Mouse (Mus musculus) liver, embryonic 16.5 days (tissue): Measurements from ENCODE around the gene Adam15. TPM values are rescaled to one million over a fixed set of nuclear protein-coding genes. Genes with fewer than 3 reads are reported as not detected.

Source experiments
- ATAC-seq: fragments of 200-750 bp; cut with Nextera tagmentation; 2 replicates; pipeline ENCODE4 v1.8.0; 2017; ENCODE audit warnings: low read depth, mild to moderate bottlenecking, moderate number of reproducible peaks, moderate library complexity
- H3K27ac ChIP-seq: fragments of 300-500 bp; sonication (generic); 2 replicates; pipeline ENCODE4 v1.5.1; 2014; ENCODE audit warnings: mild to moderate bottlenecking, low read length
- H3K27me3 ChIP-seq: fragments of 300-500 bp; sonication (generic); 2 replicates; pipeline ENCODE4 v1.6.1; 2014; ENCODE audit warnings: low read depth, low read length, mixed read lengths; ENCODE audit not compliant: control insufficient read depth, insufficient read depth
- H3K36me3 ChIP-seq: fragments of 300-500 bp; sonication (generic); 2 replicates; pipeline ENCODE4 v1.6.1; 2014; ENCODE audit warnings: mild to moderate bottlenecking; ENCODE audit not compliant: control insufficient read depth, insufficient read depth
- H3K4me1 ChIP-seq: fragments of 300-500 bp; sonication (generic); 2 replicates; pipeline ENCODE4 v1.6.1; 2014; ENCODE audit warnings: low read depth, low read length, mixed read lengths; ENCODE audit not compliant: control insufficient read depth
- H3K4me2 ChIP-seq: fragments of 300-500 bp; sonication (generic); 2 replicates; pipeline ENCODE4 v1.6.1; 2014; ENCODE audit warnings: low read depth, low read length, mixed read lengths
- H3K4me3 ChIP-seq: fragments of 300-500 bp; sonication (generic); 2 replicates; pipeline ENCODE4 v1.5.1; 2014; ENCODE audit warnings: low read depth, mild to moderate bottlenecking, low read length
- H3K9ac ChIP-seq: fragments of 300-500 bp; sonication (generic); 2 replicates; pipeline ENCODE4 v1.6.1; 2014; ENCODE audit warnings: low read depth, low read length
- H3K9me3 ChIP-seq: fragments of 300-500 bp; sonication (generic); replicated peaks from 2 replicates; pipeline ENCODE4 v1.6.1; 2016; ENCODE audit warnings: low read length; ENCODE audit not compliant: control insufficient read depth
- WGBS: fragments of 180-500 bp; shearing (Covaris S2); extraction: QIAGEN DNeasy Blood & Tissue Kit; methylation state at CpG from one replicate; pipeline ENCODE4 v1.1.7; 2014; ENCODE audit not compliant: insufficient replicate concordance; 5-methylcytosine and 5-hydroxymethylcytosine counted together
- polyA plus RNA-seq: library from polyadenylated mRNA; unstranded; fragments of >200 nt; fragmentation: Nextera tagmentation; extraction: Ambion mirVana; gene quantifications from 2 replicates; pipeline ENCODE4 v1.2.1, GENCODE M21; 2015

The Adam15 gene
- polyA plus RNA-seq, 1 experiment from 2014 or later: 11.2 TPM

- peak; percentile 32; the same call in 1 of the 2 replicates for ATAC-seq
- Histone ChIP-seq H3K4me2 (peak within 1 kb of the TSS; percentile 65), H3K27ac (no peak within 1 kb of the TSS), H3K9me3 (no peaks in the 10 kb centered on the region), H3K9ac (no peak within 1 kb of the TSS), H3K4me1 (peaks cover 28% of the 10 kb centered on the region), H3K36me3 (no peaks in the 10 kb centered on the region), H3K4me3 (peak within 1 kb of the TSS; percentile 47), H3K27me3 (peaks cover 78% of the 10 kb centered on the region)
- under 1% methylated on average over 50 of the region's 53 CpGs for WGBS
Observed at GRCm38 (mm10) chr3:89322514-89323165, 27.2 kb downstream of the Adam15 start, which contains the start of gene Efna3. Gene Efna3, minus strand, starts transcription at chr3:89322965.

GRCm38 (mm10) chr3:89322131-89322500 is 27.7 kb downstream of the Adam15 start:
- no peak overlapping the region for H3K27ac ChIP-seq
- ATAC-seq: no peak
- peaks cover 28% of the 10 kb centered on the region for H3K4me1 ChIP-seq
- H3K9me3 ChIP-seq: no peaks in the 10 kb centered on the region
- H3K4me3 ChIP-seq: peak overlapping the region; percentile 47
- H3K4me2 ChIP-seq: peak overlapping the region; percentile 65
- H3K36me3 ChIP-seq: no peaks in the 10 kb centered on the region
- 2% methylated on average over 14 of the region's 14 CpGs for WGBS
- H3K27me3 ChIP-seq: peaks cover 79% of the 10 kb centered on the region
- H3K9ac ChIP-seq: no peak overlapping the region

GRCm38 (mm10) chr3:89321183-89322130 is 28.3 kb downstream of the Adam15 start:
- 2% methylated on average over 66 of the region's 66 CpGs for WGBS
- Histone ChIP-seq H3K36me3 (no peaks in the 10 kb centered on the region), H3K4me1 (peaks cover 28% of the 10 kb centered on the region), H3K4me2 (peak overlapping the region; percentile 65), H3K27me3 (peaks cover 78% of the 10 kb centered on the region), H3K4me3 (peak overlapping the region; percentile 47; the same call in 1 of the 2 replicates), H3K9me3 (no peaks in the 10 kb centered on the region), H3K9ac (no peak overlapping the region), H3K27ac (no peak overlapping the region)
- ATAC-seq: no peak

GRCm38 (mm10) chr3:89320581-89321182 is 29.1 kb downstream of the Adam15 start:
- Histone ChIP-seq H3K9me3 (no peaks in the 10 kb centered on the region), H3K36me3 (no peaks in the 10 kb centered on the region), H3K27ac (no peak overlapping the region), H3K4me2 (peak overlapping the region; percentile 27), H3K4me1 (peaks cover 34% of the 10 kb centered on the region), H3K27me3 (peaks cover 86% of the 10 kb centered on the region), H3K4me3 (peak overlapping the region; percentile 26), H3K9ac (no peak overlapping the region)
- WGBS: 1% methylated on average over 40 of the region's 41 CpGs
- ATAC-seq: no peak

- Histone ChIP-seq H3K27me3 (peaks cover 84% of the 10 kb centered on the region), H3K4me3 (peak overlapping the region; percentile 36), H3K36me3 (no peaks in the 10 kb centered on the region), H3K4me2 (peak overlapping the region; percentile 44), H3K4me1 (peaks cover 37% of the 10 kb centered on the region), H3K9me3 (no peaks in the 10 kb centered on the region), H3K27ac (no peak overlapping the region), H3K9ac (no peak overlapping the region)
- 4% methylated on average over 58 of the region's 58 CpGs for WGBS
- no peak for ATAC-seq
Observed at GRCm38 (mm10) chr3:89319591-89320350, 30.0 kb downstream of the Adam15 start.

GRCm38 (mm10) chr3:89318971-89319590 is 30.7 kb downstream of the Adam15 start:
- no peak overlapping the region for H3K27ac ChIP-seq
- ATAC-seq: no peak
- WGBS: 12% methylated on average over 21 of the region's 21 CpGs
- no peaks in the 10 kb centered on the region for H3K9me3 ChIP-seq
- H3K4me1 ChIP-seq: peaks cover 37% of the 10 kb centered on the region
- H3K4me2 ChIP-seq: peak overlapping the region; percentile 44
- no peaks in the 10 kb centered on the region for H3K36me3 ChIP-seq
- no peak overlapping the region for H3K4me3 ChIP-seq
- peaks cover 80% of the 10 kb centered on the region for H3K27me3 ChIP-seq
- no peak overlapping the region for H3K9ac ChIP-seq

GRCm38 (mm10) chr3:89318316-89318715 is 31.5 kb downstream of the Adam15 start:
- no peak overlapping the region for H3K27ac ChIP-seq
- H3K4me1 ChIP-seq: peaks cover 37% of the 10 kb centered on the region
- no peaks in the 10 kb centered on the region for H3K36me3 ChIP-seq
- ATAC-seq: no peak
- 68% methylated on average over 8 of the region's 8 CpGs for WGBS
- peaks cover 73% of the 10 kb centered on the region for H3K27me3 ChIP-seq
- no peak overlapping the region for H3K4me2 ChIP-seq
- H3K9me3 ChIP-seq: no peaks in the 10 kb centered on the region
- no peak overlapping the region for H3K4me3 ChIP-seq
- no peak overlapping the region for H3K9ac ChIP-seq

GRCm38 (mm10) chr3:89317246-89317645 is 32.5 kb downstream of the Adam15 start:
- ATAC-seq: no peak
- no peaks in the 10 kb centered on the region for H3K36me3 ChIP-seq
- H3K4me1 ChIP-seq: peaks cover 29% of the 10 kb centered on the region
- H3K27ac ChIP-seq: no peak overlapping the region
- H3K9me3 ChIP-seq: no peaks in the 10 kb centered on the region
- WGBS: 56% methylated on average over 6 of the region's 6 CpGs
- no peak overlapping the region for H3K4me2 ChIP-seq
- peaks cover 62% of the 10 kb centered on the region for H3K27me3 ChIP-seq
- H3K4me3 ChIP-seq: no peak overlapping the region
- H3K9ac ChIP-seq: no peak overlapping the region
